ENCODE assay signal across 8 mouse cellular contexts in the genomic region with DNA sequence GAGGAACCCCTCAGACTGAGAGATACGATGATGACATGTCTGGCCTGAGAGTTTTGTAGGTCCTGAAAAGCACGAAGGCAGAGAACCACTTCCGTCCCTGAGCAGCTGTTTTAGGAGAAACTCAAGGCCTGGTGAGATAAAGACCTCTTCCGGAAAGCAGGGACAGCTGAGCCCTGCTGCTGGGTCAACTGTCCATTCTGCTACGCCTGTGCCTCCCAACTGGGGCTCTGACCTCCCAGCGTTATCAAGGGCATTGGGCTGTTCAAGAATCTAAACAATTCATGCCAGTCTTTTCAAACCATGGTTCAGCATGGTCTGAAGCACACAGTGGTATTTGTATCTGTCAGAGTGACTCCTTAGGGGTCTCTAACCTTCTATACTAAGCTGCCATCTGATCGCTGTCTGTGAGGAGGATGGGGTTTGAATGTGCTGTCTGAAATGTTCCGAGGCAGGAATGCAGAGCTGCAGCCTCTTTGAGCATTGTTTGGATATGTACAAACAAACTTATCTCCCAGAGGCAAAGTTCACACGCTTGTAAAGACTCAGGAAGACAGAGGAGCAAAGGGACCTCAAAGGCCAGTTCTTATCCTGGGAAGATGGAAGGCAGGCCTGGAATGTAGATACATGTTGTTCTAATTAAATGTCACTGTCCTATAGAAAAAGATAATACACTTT.
A peak's percentile ranks its signal among the peaks of the same experiment; 100 is the strongest.
DNase-seq lines count a peak whose midpoint lies in the region; ATAC-seq lines count a peak whose summit lies in the region.

No protein-coding gene starts in this region.

- H3K9me3 ChIP-seq in forebrain, embryonic 10.5 days: no peaks in the 10 kb centered on the region
- no peaks in the 10 kb centered on the region for H3K9me3 ChIP-seq in forebrain, embryonic 13.5 days (replicated peaks)
- H3K9me3 ChIP-seq in heart, embryonic 16.5 days (replicated peaks; ENCODE audit: control insufficient read depth, low read length): no peaks in the 10 kb centered on the region
- H3K9me3 ChIP-seq in liver, embryonic 13.5 days (replicated peaks): no peaks in the 10 kb centered on the region

- H3K27ac ChIP-seq in forebrain, embryonic 10.5 days: peak overlapping the region; percentile 65; the same call in 1 of the 2 replicates
- no peak overlapping the region for H3K27ac ChIP-seq in forebrain, embryonic 13.5 days
- H3K27ac ChIP-seq in heart, embryonic 16.5 days (ENCODE audit: low read length): peak overlapping the region; percentile 83
- H3K27ac ChIP-seq in liver, embryonic 13.5 days: peak overlapping the region; percentile 67

- H3K9ac ChIP-seq in forebrain, embryonic 13.5 days: no peak overlapping the region
- H3K9ac ChIP-seq in heart, embryonic 16.5 days (ENCODE audit: low read length): peak overlapping the region; percentile 60
- no peak overlapping the region for H3K9ac ChIP-seq in liver, embryonic 13.5 days

- H3K4me2 ChIP-seq in forebrain, embryonic 13.5 days: no peak overlapping the region
- peak overlapping the region; percentile 24; the same call in 1 of the 2 replicates for H3K4me2 ChIP-seq in heart, embryonic 16.5 days (ENCODE audit: low read depth, low read length)
- peak overlapping the region; percentile 4; the same call in 1 of the 2 replicates for H3K4me2 ChIP-seq in liver, embryonic 13.5 days

- WGBS in forebrain, embryonic 10.5 days: 60% methylated on average over 9 of the region's 9 CpGs
- WGBS in forebrain, embryonic 13.5 days: 60% methylated on average over 9 of the region's 9 CpGs
- WGBS in heart, embryonic 16.5 days: 14% methylated on average over 9 of the region's 9 CpGs
- WGBS in liver, embryonic 13.5 days (ENCODE audit: insufficient replicate concordance): 15% methylated on average over 9 of the region's 9 CpGs

- DNase-seq in forebrain, embryonic 10.5 days (ENCODE audit: extremely low spot score, low spot score): no peak
- peak; percentile 68 for DNase-seq in 416B (ENCODE audit: low read depth)
- no peak for DNase-seq in liver, embryonic 13.5 days
- DNase-seq in cerebellum, postnatal 25 days: no peak
- DNase-seq in spleen, adult 12 weeks (ENCODE audit: low spot score): no peak
- no peak for DNase-seq in left cerebral cortex, adult 8-10 months (ENCODE audit: low spot score in 2 of 2)

- H3K4me1 ChIP-seq in forebrain, embryonic 10.5 days: peaks cover 30% of the 10 kb centered on the region
- no peaks in the 10 kb centered on the region for H3K4me1 ChIP-seq in forebrain, embryonic 13.5 days
- peaks cover 34% of the 10 kb centered on the region for H3K4me1 ChIP-seq in heart, embryonic 16.5 days (ENCODE audit: control insufficient read depth, insufficient read depth, low read length)
- peaks cover 69% of the 10 kb centered on the region for H3K4me1 ChIP-seq in liver, embryonic 13.5 days (replicated peaks)

- H3K36me3 ChIP-seq in forebrain, embryonic 10.5 days (replicated peaks): no peaks in the 10 kb centered on the region
- no peaks in the 10 kb centered on the region for H3K36me3 ChIP-seq in forebrain, embryonic 13.5 days (ENCODE audit: poor library complexity, severe bottlenecking)
- no peaks in the 10 kb centered on the region for H3K36me3 ChIP-seq in heart, embryonic 16.5 days (ENCODE audit: control insufficient read depth, insufficient read depth)
- no peaks in the 10 kb centered on the region for H3K36me3 ChIP-seq in liver, embryonic 13.5 days

- H3K4me3 ChIP-seq in forebrain, embryonic 10.5 days: no peak overlapping the region
- H3K4me3 ChIP-seq in forebrain, embryonic 13.5 days: no peak overlapping the region
- H3K4me3 ChIP-seq in heart, embryonic 16.5 days (ENCODE audit: low read length): no peak overlapping the region
- no peak overlapping the region for H3K4me3 ChIP-seq in liver, embryonic 13.5 days (replicated peaks)

- H3K27me3 ChIP-seq in forebrain, embryonic 10.5 days (ENCODE audit: poor library complexity, severe bottlenecking): no peaks in the 10 kb centered on the region
- H3K27me3 ChIP-seq in forebrain, embryonic 13.5 days: no peaks in the 10 kb centered on the region
- no peaks in the 10 kb centered on the region for H3K27me3 ChIP-seq in heart, embryonic 16.5 days (ENCODE audit: control insufficient read depth, insufficient read depth, low read length)
- H3K27me3 ChIP-seq in liver, embryonic 13.5 days: no peaks in the 10 kb centered on the region

- ATAC-seq in forebrain, embryonic 13.5 days: no peak
- 0 out of 2 replicates have a peak, but pooled peaks have one; percentile 42 for ATAC-seq in heart, embryonic 16.5 days (replicated peaks; ENCODE audit: extremely low read depth, insufficient read depth, low FRiP score)
- peak; percentile 52 for ATAC-seq in liver, embryonic 13.5 days (ENCODE audit: low read depth)
